Mouse (Mus musculus) heart, embryonic 16.5 days (tissue): ENCODE measurements around the gene B4gat1. TPM values are rescaled to one million over a fixed set of nuclear protein-coding genes. Genes with fewer than 3 reads are reported as not detected.
A peak's percentile ranks its signal among the peaks of the same experiment; 100 is the strongest.

Experiments used
- ATAC-seq: fragments of 200-750 bp; cut with Nextera tagmentation; replicated peaks from 2 replicates; pipeline ENCODE4 v1.8.0; 2017; ENCODE audit warnings: moderate number of reproducible peaks; ENCODE audit not compliant: insufficient read depth, low FRiP score; ENCODE audit errors: extremely low read depth
- H3K27ac ChIP-seq: fragments of 300-500 bp; sonication (generic); 2 replicates; pipeline ENCODE4 v1.5.1; 2014; ENCODE audit warnings: mild to moderate bottlenecking, low read length, control low read depth, moderate library complexity
- H3K27me3 ChIP-seq: fragments of 300-500 bp; sonication (generic); 2 replicates; pipeline ENCODE4 v1.6.1; 2014; ENCODE audit warnings: low read length, mixed read lengths; ENCODE audit not compliant: control insufficient read depth, insufficient read depth
- H3K36me3 ChIP-seq: fragments of 300-500 bp; sonication (generic); 2 replicates; pipeline ENCODE4 v1.6.1; 2014; ENCODE audit not compliant: control insufficient read depth, insufficient read depth
- H3K4me1 ChIP-seq: fragments of 300-500 bp; sonication (generic); 2 replicates; pipeline ENCODE4 v1.6.1; 2014; ENCODE audit warnings: low read length, mixed read lengths; ENCODE audit not compliant: control insufficient read depth, insufficient read depth
- H3K4me2 ChIP-seq: fragments of 300-500 bp; sonication (generic); 2 replicates; pipeline ENCODE4 v1.6.1; 2014; ENCODE audit warnings: low read depth, mild to moderate bottlenecking, control low read depth, low read length
- H3K4me3 ChIP-seq: fragments of 300-500 bp; sonication (generic); 2 replicates; pipeline ENCODE4 v1.5.1; 2014; ENCODE audit warnings: mild to moderate bottlenecking, control low read depth, low read length
- H3K9ac ChIP-seq: fragments of 300-500 bp; sonication (generic); 2 replicates; pipeline ENCODE4 v1.6.1; 2014; ENCODE audit warnings: low read length, control low read depth
- H3K9me3 ChIP-seq: fragments of 300-500 bp; sonication (generic); replicated peaks from 2 replicates; pipeline ENCODE4 v1.6.1; 2016; ENCODE audit warnings: low read length; ENCODE audit not compliant: control insufficient read depth
- WGBS: fragments of 180-500 bp; shearing (Covaris S2); extraction: QIAGEN DNeasy Blood & Tissue Kit; methylation state at CpG from one replicate; pipeline ENCODE4 v1.1.7; 2014; 5-methylcytosine and 5-hydroxymethylcytosine counted together
- polyA plus RNA-seq: library from polyadenylated mRNA; unstranded; fragments of >200 nt; fragmentation: Nextera tagmentation; extraction: Ambion mirVana; gene quantifications from 2 replicates; pipeline ENCODE4 v1.2.1, GENCODE M21; 2015

The B4gat1 gene
- polyA plus RNA-seq, 1 experiment from 2014 or later = 43.5 TPM

GRCm38 (mm10) chr19:5018191-5018590, 20.4 kb upstream of the B4gat1 start:
- Histone ChIP-seq H3K27ac (no peak overlapping the region), H3K4me3 (no peak overlapping the region), H3K9ac (no peak overlapping the region), H3K9me3 (no peaks in the 10 kb centered on the region), H3K27me3 (no peaks in the 10 kb centered on the region), H3K36me3 (no peaks in the 10 kb centered on the region), H3K4me2 (no peak overlapping the region), H3K4me1 (peaks cover 22% of the 10 kb centered on the region)
- 70% methylated on average over 3 of the region's 3 CpGs for WGBS
- no peak for ATAC-seq

- Histone ChIP-seq H3K9me3 (no peaks in the 10 kb centered on the region), H3K4me3 (no peak overlapping the region), H3K27me3 (no peaks in the 10 kb centered on the region), H3K36me3 (no peaks in the 10 kb centered on the region), H3K4me2 (no peak overlapping the region), H3K9ac (no peak overlapping the region), H3K4me1 (peaks cover 14% of the 10 kb centered on the region), H3K27ac (no peak overlapping the region)
- no peak for ATAC-seq
- WGBS = 67% methylated on average over 2 of the region's 2 CpGs
These were observed 17.2 kb upstream of the B4gat1 start for GRCm38 (mm10) chr19:5021416-5021815.

DNA sequence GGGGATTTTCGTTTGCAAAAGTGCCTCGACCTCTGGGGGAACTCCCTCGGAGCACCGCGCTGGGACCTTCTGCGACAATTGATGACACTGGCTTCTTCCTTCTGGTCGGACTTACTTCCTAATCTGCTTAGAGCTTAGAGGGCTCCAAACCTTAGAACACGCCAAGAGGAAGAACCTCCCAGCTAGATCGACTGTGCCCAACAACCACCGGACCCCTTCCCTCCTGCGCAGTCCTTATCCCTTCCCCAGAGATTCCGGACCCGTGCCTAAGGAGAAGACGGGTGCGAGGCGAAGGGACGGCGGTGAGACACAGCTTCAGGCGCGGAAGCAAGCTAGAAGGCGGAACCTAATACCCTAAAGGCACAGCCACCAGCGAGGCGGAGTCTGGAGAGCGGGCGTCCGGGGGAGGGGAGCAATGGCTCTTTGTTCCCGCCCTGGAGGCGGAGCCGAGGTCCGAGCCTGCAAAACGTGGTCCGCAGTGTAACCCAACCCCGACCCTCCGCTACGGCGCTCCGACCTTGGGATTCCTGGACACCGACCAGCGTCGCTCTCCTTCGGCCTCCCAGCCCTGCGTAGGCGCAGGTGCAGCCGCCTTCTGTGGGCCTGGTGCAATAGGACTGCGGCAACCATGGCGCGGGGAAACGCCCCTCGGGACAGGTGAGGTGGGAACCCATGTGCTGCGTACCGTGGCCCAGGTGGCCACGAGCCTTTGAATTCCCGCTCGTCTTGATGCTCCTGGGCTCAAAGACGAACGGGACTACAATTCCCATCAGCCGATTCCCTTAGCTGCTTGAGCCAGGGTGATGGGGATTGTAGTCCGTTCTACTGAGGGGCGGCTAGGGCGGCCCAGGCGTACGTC, 14.8 kb upstream of the B4gat1 start, which contains the start of gene Slc29a2:
TSS of gene Slc29a2 (plus strand) at position 240 of the 859 bp plus-strand sequence.
- Histone ChIP-seq H3K9me3 (no peaks in the 10 kb centered on the region), H3K27ac (peak within 1 kb of the TSS; percentile 96), H3K27me3 (no peaks in the 10 kb centered on the region), H3K9ac (peak within 1 kb of the TSS; percentile 90), H3K4me3 (peak within 1 kb of the TSS; percentile 84), H3K4me2 (peak within 1 kb of the TSS; percentile 91), H3K4me1 (peaks cover 6% of the 10 kb centered on the region), H3K36me3 (peaks cover 18% of the 10 kb centered on the region)
- ATAC-seq = peak; percentile 97
- under 1% methylated on average over 62 of the region's 62 CpGs for WGBS

DNA sequence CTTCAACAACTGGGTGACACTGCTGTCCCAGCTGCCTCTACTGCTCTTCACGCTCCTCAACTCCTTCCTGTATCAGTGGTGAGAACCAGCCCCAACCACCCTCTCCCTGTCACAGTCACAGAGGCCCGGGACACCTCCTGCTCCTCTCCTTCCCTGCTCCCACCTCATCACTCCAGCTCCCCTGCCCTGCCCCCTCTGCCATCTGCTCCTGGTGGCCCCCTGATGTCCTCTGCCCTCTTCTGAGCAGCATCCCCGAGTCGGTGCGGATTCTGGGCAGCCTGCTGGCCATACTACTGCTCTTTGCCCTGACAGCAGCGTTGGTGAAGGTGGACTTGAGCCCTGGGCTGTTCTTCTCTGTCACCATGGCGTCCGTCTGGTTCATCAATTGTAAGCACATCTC, 12.5 kb upstream of the B4gat1 start:
- Histone ChIP-seq H3K9me3 (no peaks in the 10 kb centered on the region), H3K27ac (no peak overlapping the region), H3K9ac (no peak overlapping the region), H3K4me1 (peaks cover 6% of the 10 kb centered on the region), H3K4me3 (no peak overlapping the region), H3K27me3 (no peaks in the 10 kb centered on the region), H3K4me2 (no peak overlapping the region), H3K36me3 (peaks cover 31% of the 10 kb centered on the region)
- 81% methylated on average over 8 of the region's 8 CpGs for WGBS
- no peak for ATAC-seq

DNA sequence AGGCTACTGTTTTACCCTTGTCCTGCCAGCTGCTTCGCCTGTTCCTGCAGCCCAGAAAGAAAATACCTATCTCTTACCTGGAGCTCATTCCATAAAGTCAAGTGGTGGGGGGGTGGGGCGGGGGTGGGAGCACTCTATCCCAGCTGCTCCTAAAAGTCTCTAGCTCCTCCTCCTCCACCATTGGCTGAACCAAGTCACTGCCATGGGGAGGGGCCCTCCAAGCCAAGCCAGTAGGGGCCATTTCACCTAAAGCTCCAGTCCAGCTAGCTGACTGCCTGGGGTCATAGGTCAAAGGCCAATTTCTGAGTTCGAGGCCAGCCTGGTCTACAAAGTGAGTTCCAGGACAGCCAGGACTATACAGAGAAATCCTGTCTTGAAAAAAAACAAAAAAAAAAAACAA, 5.9 kb upstream of the B4gat1 start:
- Histone ChIP-seq H3K36me3 (peaks cover 29% of the 10 kb centered on the region), H3K9ac (no peak overlapping the region), H3K27me3 (no peaks in the 10 kb centered on the region), H3K4me2 (no peak overlapping the region), H3K4me1 (no peaks in the 10 kb centered on the region; the same call in 1 of the 2 replicates), H3K9me3 (no peaks in the 10 kb centered on the region), H3K4me3 (no peak overlapping the region), H3K27ac (no peak overlapping the region)
- 79% methylated on average over 3 of the region's 3 CpGs for WGBS
- ATAC-seq = no peak

- H3K9me3 ChIP-seq = no peaks in the 10 kb centered on the region
- H3K36me3 ChIP-seq = peaks cover 2% of the 10 kb centered on the region; the same call in 1 of the 2 replicates
- peaks cover 17% of the 10 kb centered on the region for H3K4me1 ChIP-seq
- H3K4me3 ChIP-seq = no peak overlapping the region
- no peak for ATAC-seq
- 75% methylated on average over 4 of the region's 4 CpGs for WGBS
- no peak overlapping the region for H3K9ac ChIP-seq
- no peak overlapping the region for H3K4me2 ChIP-seq
- H3K27me3 ChIP-seq = no peaks in the 10 kb centered on the region
- no peak overlapping the region for H3K27ac ChIP-seq
These were observed 2.0 kb upstream of the B4gat1 start for GRCm38 (mm10) chr19:5036577-5036976.

DNA sequence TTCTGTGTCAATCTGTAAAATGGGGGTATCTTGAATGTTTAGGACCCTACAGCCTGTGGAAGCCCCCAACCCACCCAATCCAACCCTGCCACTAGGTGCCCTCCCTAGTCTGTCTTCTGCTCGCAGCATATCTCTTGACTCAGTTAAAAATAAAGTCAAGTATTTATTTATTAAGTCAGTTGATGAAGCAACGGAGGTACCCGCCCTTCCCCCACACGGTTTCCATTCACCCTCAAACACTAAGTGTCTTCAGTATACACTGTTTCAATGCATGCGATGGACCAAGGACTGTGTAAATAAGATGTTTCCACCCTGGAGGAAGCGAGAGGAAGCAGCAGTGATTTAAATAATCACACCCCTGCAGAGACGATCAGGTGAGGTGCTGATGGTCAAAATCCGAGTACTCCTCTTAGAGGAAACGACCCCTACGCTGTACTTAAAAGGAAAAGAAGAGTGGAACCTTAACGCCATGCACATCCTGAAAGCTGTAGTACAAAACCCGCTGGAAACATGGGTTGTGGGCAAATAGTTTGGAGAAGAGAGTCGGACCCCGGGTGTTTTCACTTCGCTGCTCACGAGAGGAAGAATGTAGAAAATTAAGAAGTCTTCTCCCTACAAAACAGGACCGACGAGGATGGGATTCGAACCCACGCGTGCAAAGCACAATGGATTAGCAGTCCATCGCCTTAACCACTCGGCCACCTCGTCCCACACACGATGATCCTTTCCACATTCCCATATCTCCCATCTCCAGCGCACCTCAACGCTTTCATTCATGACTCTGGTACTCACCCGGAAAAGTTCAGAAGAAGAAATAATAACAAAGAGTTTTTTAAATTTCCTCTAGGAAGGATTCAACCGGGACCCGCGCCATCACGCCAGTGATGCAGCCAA, 701 bp upstream of the B4gat1 start:
- WGBS = 4% methylated on average over 32 of the region's 32 CpGs
- peak overlapping the region; percentile 88 for H3K9ac ChIP-seq
- peaks cover 22% of the 10 kb centered on the region for H3K4me1 ChIP-seq
- no peaks in the 10 kb centered on the region for H3K9me3 ChIP-seq
- ATAC-seq = peak; percentile 39; the same call in 1 of the 2 replicates
- no peaks in the 10 kb centered on the region for H3K36me3 ChIP-seq
- H3K27ac ChIP-seq = peak overlapping the region; percentile 51
- H3K27me3 ChIP-seq = no peaks in the 10 kb centered on the region
- H3K4me3 ChIP-seq = peak overlapping the region; percentile 76
- peak overlapping the region; percentile 81 for H3K4me2 ChIP-seq

DNA sequence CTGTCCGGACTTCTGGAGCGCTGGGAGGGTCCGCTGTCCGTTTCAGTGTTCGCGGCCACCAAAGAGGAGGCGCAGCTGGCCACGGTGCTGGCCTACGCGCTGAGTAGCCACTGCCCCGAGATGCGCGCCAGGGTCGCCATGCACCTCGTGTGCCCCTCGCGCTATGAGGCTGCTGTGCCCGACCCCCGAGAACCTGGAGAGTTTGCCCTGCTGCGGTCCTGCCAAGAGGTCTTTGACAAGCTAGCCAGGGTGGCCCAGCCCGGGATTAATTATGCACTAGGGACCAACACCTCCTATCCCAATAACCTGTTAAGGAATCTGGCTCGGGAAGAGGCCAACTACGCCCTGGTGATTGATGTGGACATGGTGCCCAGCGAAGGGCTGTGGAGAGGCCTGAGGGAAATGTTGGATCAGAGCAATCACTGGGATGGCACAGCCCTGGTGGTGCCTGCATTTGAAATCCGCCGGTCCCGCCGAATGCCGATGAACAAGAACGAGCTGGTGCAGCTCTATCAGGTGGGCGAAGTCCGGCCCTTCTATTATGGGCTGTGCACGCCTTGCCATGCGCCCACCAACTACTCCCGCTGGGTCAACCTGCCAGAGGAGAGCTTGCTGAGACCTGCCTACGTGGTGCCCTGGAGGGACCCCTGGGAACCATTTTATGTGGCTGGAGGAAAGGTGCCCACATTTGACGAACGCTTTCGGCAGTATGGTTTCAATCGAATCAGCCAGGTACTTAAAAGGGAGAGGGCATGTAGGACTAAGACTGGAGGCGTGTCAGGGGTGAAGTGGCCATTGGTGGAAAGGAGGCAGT, 882 bp downstream of the B4gat1 start:
- WGBS = 14% methylated on average over 41 of the region's 41 CpGs
- ATAC-seq = no peak
- Histone ChIP-seq H3K27me3 (no peaks in the 10 kb centered on the region), H3K4me1 (peaks cover 22% of the 10 kb centered on the region), H3K4me3 (peak overlapping the region; percentile 76), H3K4me2 (peak overlapping the region; percentile 81), H3K27ac (no peak overlapping the region; the same call in 1 of the 2 replicates), H3K9me3 (no peaks in the 10 kb centered on the region), H3K9ac (peak overlapping the region; percentile 88), H3K36me3 (peaks cover 2% of the 10 kb centered on the region; the same call in 1 of the 2 replicates)
